Mouse (Mus musculus) kidney, adult 2 months (tissue): ENCODE data around the gene Tulp4.

Source experiments
- CTCF ChIP-seq: fragments of 200-500 bp; conservative IDR thresholded peaks from 2 replicates; pipeline ENCODE4 v1.5.1; 2011; ENCODE audit warnings: low read depth, mild to moderate bottlenecking, control low read depth, low read length, moderate library complexity, mixed read lengths; ENCODE audit not compliant: insufficient read depth, insufficient read length
- POLR2A ChIP-seq: fragments of 200-500 bp; IDR thresholded peaks from one replicate; pipeline ENCODE4 v1.6.1; 2011; ENCODE audit warnings: low read depth, low read length, control low read depth

DNA sequence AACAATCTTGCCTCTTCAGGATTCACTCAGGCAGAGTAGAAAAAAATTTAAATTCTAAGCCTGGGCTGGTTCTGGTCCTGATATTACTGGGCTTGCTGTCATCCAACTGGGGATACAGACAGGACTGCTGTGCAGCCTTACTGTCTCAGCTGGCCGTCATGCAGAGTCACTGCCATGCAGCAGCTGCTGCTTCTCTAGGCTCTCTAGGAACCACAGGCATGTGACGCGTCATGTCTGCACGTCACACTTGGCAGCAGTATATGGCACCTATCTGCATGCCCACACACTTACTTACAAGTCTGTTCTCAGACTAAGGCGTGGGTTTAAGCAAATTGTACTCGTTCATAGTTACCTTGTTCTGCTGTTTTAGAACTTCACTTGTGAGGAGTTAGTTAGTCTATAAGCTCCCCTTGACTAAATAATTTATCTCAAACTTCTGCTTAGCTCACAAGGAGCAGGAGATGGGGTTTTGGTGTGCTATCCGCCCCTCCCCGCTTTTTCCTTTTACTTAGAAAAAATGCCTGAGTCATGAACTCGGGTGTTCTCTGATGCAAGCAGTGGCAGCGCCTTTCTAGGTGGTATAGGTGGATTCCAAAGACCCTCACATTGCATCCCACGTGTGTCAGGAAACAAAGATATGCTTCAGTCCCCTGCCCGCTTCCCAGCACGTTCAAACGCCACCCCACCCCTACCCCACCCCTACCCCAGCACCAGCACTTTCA is 96.3 kb downstream of the Tulp4 start:
- TF ChIP-seq POLR2A (no peak), CTCF (no peak)
